Mouse (Mus musculus) cortical plate, adult 2 months (tissue): ENCODE data around the gene Lce3f.

ENCODE experiments used
- CTCF ChIP-seq: fragments of 200-500 bp; IDR thresholded peaks from 2 replicates; pipeline ENCODE4 v1.5.1; 2011; ENCODE audit warnings: mild to moderate bottlenecking, control low read depth, low read length; ENCODE audit not compliant: insufficient read depth; ENCODE audit errors: extremely low read depth
- POLR2A ChIP-seq: fragments of 200-500 bp; IDR thresholded peaks from 2 replicates; pipeline ENCODE4 v1.6.1; 2011; ENCODE audit warnings: mild to moderate bottlenecking, low read length, control low read depth; ENCODE audit not compliant: insufficient read depth; ENCODE audit errors: extremely low read depth

DNA sequence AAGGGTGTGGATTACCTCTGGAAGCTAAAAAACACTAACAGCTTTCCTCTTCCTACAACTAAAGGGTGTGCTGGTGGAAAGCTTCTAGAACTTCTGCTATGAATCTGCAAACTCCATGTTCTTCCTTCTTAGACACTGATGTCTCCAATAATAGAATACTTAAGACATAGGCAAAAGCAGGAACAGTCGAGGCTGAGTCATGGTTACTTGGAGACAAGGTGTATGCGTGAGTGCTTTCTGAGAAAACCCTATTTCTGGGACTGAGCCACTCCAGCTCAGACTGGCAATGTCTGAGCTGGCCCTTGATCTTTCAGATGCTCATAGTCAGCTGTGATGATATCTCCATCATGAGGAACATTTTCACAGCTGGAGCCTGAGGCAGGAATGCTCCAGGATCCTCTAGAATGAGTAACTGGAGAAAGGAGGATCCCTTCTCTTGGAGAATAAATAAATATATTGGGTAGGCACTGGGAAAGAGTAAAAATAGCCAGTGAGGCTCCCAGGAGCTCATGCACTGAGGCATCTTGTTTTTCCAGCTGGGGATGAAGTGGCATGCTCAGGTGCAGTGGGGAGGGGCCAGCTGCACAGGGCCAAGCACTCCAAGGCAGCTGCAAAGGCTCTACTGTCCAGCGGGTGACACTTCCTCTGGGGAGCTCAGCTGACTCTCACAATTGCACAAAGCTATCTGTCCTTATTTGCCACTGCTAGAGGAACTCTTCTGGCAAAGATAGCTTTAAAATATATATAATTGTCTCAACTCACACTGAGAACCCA, 31.6 kb downstream of the Lce3f start:
- TF ChIP-seq CTCF: no peak
- TF ChIP-seq POLR2A: no peak
